Mouse (Mus musculus) midbrain, embryonic 10.5 days (tissue): Measurements from ENCODE around the gene Nrl. TPM values are rescaled to one million over a fixed set of nuclear protein-coding genes. Genes with fewer than 3 reads are reported as not detected.
A peak's percentile ranks its signal among the peaks of the same experiment; 100 is the strongest.

Experiments used
- DNase-seq: peaks from one replicate; pipeline ENCODE4 v3.0.0-alpha.2; 2017; ENCODE audit warnings: low spot score
- H3K27ac ChIP-seq: fragments of 300-500 bp; sonication (generic); replicated peaks from 2 replicates; pipeline ENCODE4 v1.5.1; 2016; ENCODE audit warnings: mild to moderate bottlenecking
- H3K27me3 ChIP-seq: fragments of 300-500 bp; sonication (generic); 2 replicates; pipeline ENCODE4 v1.6.1; 2016; ENCODE audit warnings: low read depth, mild to moderate bottlenecking; ENCODE audit not compliant: poor library complexity, severe bottlenecking
- H3K36me3 ChIP-seq: fragments of 300-500 bp; sonication (generic); 2 replicates; pipeline ENCODE4 v1.6.1; 2016; ENCODE audit warnings: mild to moderate bottlenecking, moderate library complexity
- H3K4me1 ChIP-seq: fragments of 300-500 bp; sonication (generic); 2 replicates; pipeline ENCODE4 v1.6.1; 2016
- H3K4me3 ChIP-seq: fragments of 300-500 bp; sonication (generic); 2 replicates; pipeline ENCODE4 v1.5.1; 2016; ENCODE audit warnings: mild to moderate bottlenecking, moderate library complexity
- H3K9me3 ChIP-seq: fragments of 300-500 bp; sonication (generic); replicated peaks from 2 replicates; pipeline ENCODE4 v1.6.1; 2016; ENCODE audit warnings: mild to moderate bottlenecking
- WGBS: fragments of 180-500 bp; shearing (Covaris S2); methylation state at CpG from one replicate; pipeline ENCODE4 v1.1.7; 2016; 5-methylcytosine and 5-hydroxymethylcytosine counted together
- polyA plus RNA-seq: library from polyadenylated mRNA; unstranded; fragments of >200 nt; fragmentation: Nextera tagmentation; extraction: Ambion mirVana; gene quantifications from 2 replicates; pipeline ENCODE4 v1.2.1, GENCODE M21; 2016

Gene Nrl
- not detected in 2 replicates for polyA plus RNA-seq

GRCm38 (mm10) chr14:55524785-55525184 lies at the start of gene Nrl:
Gene Nrl, minus strand, starts transcription at chr14:55524981.
- Histone ChIP-seq H3K36me3 (no peaks in the 10 kb centered on the region), H3K27me3 (peaks cover 48% of the 10 kb centered on the region), H3K4me1 (peaks cover 13% of the 10 kb centered on the region), H3K9me3 (no peaks in the 10 kb centered on the region), H3K27ac (no peak within 1 kb of the TSS), H3K4me3 (no peak within 1 kb of the TSS)
- no peak for DNase-seq
- WGBS = 44% methylated on average over 8 of the region's 8 CpGs

GRCm38 (mm10) chr14:55571760-55572159 lies 47.0 kb upstream of the Nrl start:
- Histone ChIP-seq H3K4me1 (0 out of 2 replicates have a peak, but pooled peaks cover 4% of the 10 kb centered on the region), H3K36me3 (peaks cover 34% of the 10 kb centered on the region), H3K27ac (no peak overlapping the region), H3K4me3 (no peak overlapping the region), H3K9me3 (no peaks in the 10 kb centered on the region), H3K27me3 (no peaks in the 10 kb centered on the region)
- no peak for DNase-seq

GRCm38 (mm10) chr14:55570588-55570987 lies 45.8 kb upstream of the Nrl start:
- Histone ChIP-seq H3K9me3 (no peaks in the 10 kb centered on the region), H3K4me3 (no peak overlapping the region), H3K4me1 (0 out of 2 replicates have a peak, but pooled peaks cover 3% of the 10 kb centered on the region), H3K27me3 (no peaks in the 10 kb centered on the region), H3K27ac (no peak overlapping the region), H3K36me3 (peaks cover 46% of the 10 kb centered on the region)
- WGBS = 92% methylated on average over 2 of the region's 2 CpGs
- no peak for DNase-seq

- Histone ChIP-seq H3K27me3 (no peaks in the 10 kb centered on the region), H3K4me3 (no peak overlapping the region), H3K36me3 (peaks cover 70% of the 10 kb centered on the region), H3K9me3 (no peaks in the 10 kb centered on the region), H3K27ac (no peak overlapping the region), H3K4me1 (no peaks in the 10 kb centered on the region)
- DNase-seq = no peak
- 90% methylated on average over 3 of the region's 3 CpGs for WGBS
These were observed 42.7 kb upstream of the Nrl start for GRCm38 (mm10) chr14:55567496-55567895.

- no peaks in the 10 kb centered on the region for H3K27me3 ChIP-seq
- H3K9me3 ChIP-seq = no peaks in the 10 kb centered on the region
- H3K4me1 ChIP-seq = peaks cover 13% of the 10 kb centered on the region
- H3K36me3 ChIP-seq = peaks cover 70% of the 10 kb centered on the region
- H3K4me3 ChIP-seq = no peak overlapping the region
- H3K27ac ChIP-seq = no peak overlapping the region
- WGBS = 80% methylated on average over 3 of the region's 3 CpGs
- no peak for DNase-seq
These were observed 41.0 kb upstream of the Nrl start for GRCm38 (mm10) chr14:55565748-55566147.

- H3K9me3 ChIP-seq = no peaks in the 10 kb centered on the region
- no peak overlapping the region for H3K4me3 ChIP-seq
- 93% methylated on average over 11 of the region's 11 CpGs for whole genome bisulfite sequencing
- H3K4me1 ChIP-seq = peaks cover 20% of the 10 kb centered on the region
- H3K36me3 ChIP-seq = peaks cover 51% of the 10 kb centered on the region
- DNase-seq = no peak
- H3K27me3 ChIP-seq = no peaks in the 10 kb centered on the region
- no peak overlapping the region for H3K27ac ChIP-seq
These were observed 38.5 kb upstream of the Nrl start for GRCm38 (mm10) chr14:55563249-55563648.

GRCm38 (mm10) chr14:55561860-55562259 lies 37.1 kb upstream of the Nrl start:
- Histone ChIP-seq H3K4me3 (0 out of 2 replicates have a peak overlapping the region, but pooled peaks have one; percentile 73), H3K27ac (no peak overlapping the region), H3K36me3 (peaks cover 37% of the 10 kb centered on the region), H3K27me3 (no peaks in the 10 kb centered on the region), H3K4me1 (peaks cover 20% of the 10 kb centered on the region), H3K9me3 (no peaks in the 10 kb centered on the region)
- DNase-seq = no peak
- WGBS = 87% methylated on average over 10 of the region's 10 CpGs

GRCm38 (mm10) chr14:55560202-55561073 lies 35.7 kb upstream of the Nrl start, which contains the start of gene A730061H03Rik:
Gene A730061H03Rik, minus strand, starts transcription at chr14:55560406.
- no peaks in the 10 kb centered on the region for H3K27me3 ChIP-seq
- WGBS = under 1% methylated on average over 51 of the region's 51 CpGs
- no peaks in the 10 kb centered on the region for H3K9me3 ChIP-seq

GRCm38 (mm10) chr14:55559799-55560201 lies 35.0 kb upstream of the Nrl start, which contains the start of gene Dcaf11:
Gene Dcaf11, plus strand, starts transcription at chr14:55560006.
- DNase-seq = peak; percentile 93
- no peaks in the 10 kb centered on the region for H3K27me3 ChIP-seq
- H3K4me1 ChIP-seq = peaks cover 20% of the 10 kb centered on the region
- no peaks in the 10 kb centered on the region for H3K9me3 ChIP-seq
- peak within 1 kb of the TSS; percentile 73 for H3K4me3 ChIP-seq
- peaks cover 17% of the 10 kb centered on the region for H3K36me3 ChIP-seq
- H3K27ac ChIP-seq = peak within 1 kb of the TSS; percentile 94
- WGBS = under 1% methylated on average over 27 of the region's 27 CpGs

More at GRCm38 (mm10) chr14:55560202-55561073, 35.7 kb upstream of the Nrl start, which contains the start of gene A730061H03Rik:
- Histone ChIP-seq H3K4me3 (peak within 1 kb of the TSS; percentile 73), H3K4me1 (peaks cover 20% of the 10 kb centered on the region), H3K36me3 (peaks cover 23% of the 10 kb centered on the region), H3K27ac (peak within 1 kb of the TSS; percentile 94)
- DNase-seq = peak; percentile 98

GRCm38 (mm10) chr14:55558740-55559448 lies 34.1 kb upstream of the Nrl start:
- H3K27me3 ChIP-seq = no peaks in the 10 kb centered on the region
- H3K4me3 ChIP-seq = peak overlapping the region; percentile 73
- DNase-seq = no peak
- H3K9me3 ChIP-seq = no peaks in the 10 kb centered on the region
- H3K36me3 ChIP-seq = peaks cover 8% of the 10 kb centered on the region
- peaks cover 20% of the 10 kb centered on the region for H3K4me1 ChIP-seq
- peak overlapping the region; percentile 94; the same call in 1 of the 2 replicates for H3K27ac ChIP-seq
- 60% methylated on average over 6 of the region's 6 CpGs for WGBS

- Histone ChIP-seq H3K4me1 (peaks cover 20% of the 10 kb centered on the region), H3K9me3 (no peaks in the 10 kb centered on the region), H3K4me3 (no peak overlapping the region), H3K27me3 (no peaks in the 10 kb centered on the region), H3K36me3 (no peaks in the 10 kb centered on the region), H3K27ac (no peak overlapping the region)
- 92% methylated on average over 3 of the region's 3 CpGs for WGBS
- no peak for DNase-seq
These were observed 32.8 kb upstream of the Nrl start for GRCm38 (mm10) chr14:55557587-55557986.

GRCm38 (mm10) chr14:55557003-55557402 lies 32.2 kb upstream of the Nrl start:
- 33% methylated on average over 5 of the region's 5 CpGs for WGBS
- Histone ChIP-seq H3K36me3 (no peaks in the 10 kb centered on the region), H3K4me3 (no peak overlapping the region), H3K4me1 (peaks cover 19% of the 10 kb centered on the region), H3K9me3 (no peaks in the 10 kb centered on the region), H3K27me3 (no peaks in the 10 kb centered on the region), H3K27ac (no peak overlapping the region)
- peak; percentile 62 for DNase-seq
